Mouse (Mus musculus): ENCODE data around the gene Ccdc85b. TPM values are rescaled to one million over a fixed set of nuclear protein-coding genes. Genes with fewer than 3 reads are reported as not detected.

Ccdc85b gene
- polyA plus RNA-seq, 1 experiment from 2014 or later: 11.6 TPM

DNA sequence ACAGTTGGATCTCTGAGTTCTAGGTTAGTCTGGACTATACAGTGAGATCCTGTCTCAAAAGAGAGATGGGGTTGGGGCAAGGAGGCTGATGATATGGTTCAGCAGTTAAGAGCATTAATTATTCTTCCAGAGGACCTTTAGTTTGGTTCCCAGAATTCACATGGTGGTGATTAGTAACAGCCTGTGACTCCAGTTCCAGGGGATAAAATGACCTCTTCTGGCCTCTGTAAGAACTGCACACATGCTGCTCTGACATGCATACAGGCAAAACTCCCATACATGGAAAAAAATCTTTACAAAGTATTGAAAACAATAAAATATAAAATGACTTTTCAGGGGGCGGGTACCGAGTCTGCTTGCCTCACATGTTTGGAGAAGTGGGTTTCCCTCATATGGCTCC is 29.6 kb downstream of the Ccdc85b start:
- 65% methylated on average over 2 of the region's 2 CpGs for WGBS
- TF ChIP-seq CTCF (IDR thresholded peaks at IDR 0.05; ENCODE audit: low read depth) (peak; percentile 73), EP300 (optimal IDR thresholded peaks at IDR 0.05) (no peak)

DNA sequence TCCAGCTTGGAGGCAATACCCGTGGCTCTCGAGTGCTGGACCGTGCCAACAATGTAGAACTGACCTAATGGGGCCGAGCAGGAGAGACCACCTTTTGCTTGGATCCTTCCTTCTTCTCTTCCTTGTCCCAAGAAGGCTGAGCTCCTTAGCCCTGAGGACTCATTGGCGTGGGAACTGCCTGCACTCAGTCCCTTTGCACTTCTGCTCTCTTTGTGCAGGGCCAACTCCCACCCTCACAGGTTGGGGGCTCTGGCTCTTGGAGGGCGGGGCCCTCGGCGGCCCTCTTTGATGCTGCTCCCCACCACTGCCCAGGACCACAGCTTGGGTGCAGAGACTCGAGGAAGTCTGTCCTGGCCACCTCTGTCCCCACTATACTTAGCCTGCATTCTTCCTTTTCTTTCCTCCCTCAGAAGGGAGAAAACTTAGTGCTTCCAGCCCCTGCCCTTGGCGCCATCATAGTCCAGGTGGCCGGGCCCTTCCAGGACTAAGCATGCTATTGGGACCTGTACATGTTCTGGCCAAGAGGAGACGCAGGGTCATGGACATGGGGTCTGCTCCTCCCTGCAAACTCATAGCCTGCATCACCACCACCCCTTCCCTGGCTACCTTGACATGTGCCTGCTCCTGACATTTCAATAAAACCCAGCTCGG is 30.9 kb downstream of the Ccdc85b start:
- ATAC-seq (ENCODE audit: low FRiP score, low TSS enrichment): no peak
- H3K36me3 ChIP-seq (ENCODE audit: control insufficient read depth, insufficient read depth, low read length): peaks cover 3% of the 10 kb centered on the region
- H3K4me3 ChIP-seq (ENCODE audit: low read depth, low read length): no peak overlapping the region
- H3K9me3 ChIP-seq (ENCODE audit: control insufficient read depth, low read length): no peaks in the 10 kb centered on the region
- H3K4me1 ChIP-seq (replicated peaks; ENCODE audit: control insufficient read depth, insufficient read depth): peaks cover 10% of the 10 kb centered on the region
- 86% methylated on average over 13 of the region's 13 CpGs for WGBS
- no peak overlapping the region for H3K9ac ChIP-seq (ENCODE audit: low read length)
- TF ChIP-seq EP300 (optimal IDR thresholded peaks at IDR 0.05): no peak
- TF ChIP-seq CTCF (IDR thresholded peaks at IDR 0.05; ENCODE audit: low read depth): no peak
- no peak for DNase-seq (ENCODE audit: low spot score)
- no peak overlapping the region; the same call in 1 of the 2 replicates for H3K4me2 ChIP-seq (replicated peaks; ENCODE audit: low read depth)
- H3K27ac ChIP-seq (replicated peaks): no peak overlapping the region
- H3K27me3 ChIP-seq (ENCODE audit: control insufficient read depth, insufficient read depth, low read length): no peaks in the 10 kb centered on the region

More for the DNA sequence above, 29.6 kb downstream of the Ccdc85b start:
- Histone ChIP-seq H3K4me1 (replicated peaks; ENCODE audit: control insufficient read depth, insufficient read depth) (peaks cover 10% of the 10 kb centered on the region), H3K27me3 (ENCODE audit: control insufficient read depth, insufficient read depth, low read length) (no peaks in the 10 kb centered on the region), H3K4me3 (ENCODE audit: low read depth, low read length) (no peak overlapping the region), H3K4me2 (replicated peaks; ENCODE audit: low read depth) (no peak overlapping the region), H3K27ac (replicated peaks) (0 out of 2 replicates have a peak overlapping the region, but pooled peaks have one; percentile 35), H3K9ac (ENCODE audit: low read length) (no peak overlapping the region), H3K36me3 (ENCODE audit: control insufficient read depth, insufficient read depth, low read length) (no peaks in the 10 kb centered on the region; the same call in 1 of the 2 replicates), H3K9me3 (ENCODE audit: control insufficient read depth, low read length) (no peaks in the 10 kb centered on the region)
- ATAC-seq (ENCODE audit: low FRiP score, low TSS enrichment) (no peak), DNase-seq (ENCODE audit: low spot score) (peak; percentile 45)

DNA sequence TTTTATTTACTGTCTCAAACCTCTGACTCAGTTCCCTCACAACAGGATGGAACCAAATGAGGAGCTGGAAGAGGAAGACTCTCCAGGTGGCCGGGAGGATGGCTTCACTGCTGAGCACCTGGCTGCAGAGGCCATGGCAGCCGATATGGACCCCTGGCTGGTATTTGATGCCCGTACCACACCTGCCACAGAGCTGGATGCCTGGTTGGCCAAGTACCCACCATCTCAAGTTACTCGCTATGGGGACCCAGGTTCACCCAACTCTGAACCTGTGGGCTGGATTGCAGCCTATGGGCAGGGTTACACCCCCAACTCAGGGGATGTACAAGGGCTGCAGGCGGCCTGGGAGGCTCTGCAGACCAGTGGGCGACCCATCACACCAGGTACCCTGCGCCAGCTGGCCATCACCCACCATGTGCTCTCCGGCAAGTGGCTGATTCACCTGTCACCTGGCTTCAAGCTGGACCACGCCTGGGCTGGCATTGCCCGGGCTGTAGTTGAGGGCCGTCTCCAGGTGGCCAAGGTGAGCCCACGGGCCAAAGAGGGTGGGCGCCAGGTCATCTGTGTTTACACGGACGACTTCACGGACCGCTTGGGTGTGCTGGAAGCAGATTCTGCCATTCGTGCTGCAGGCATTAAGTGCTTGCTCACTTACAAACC is 31.7 kb downstream of the Ccdc85b start:
- no peaks in the 10 kb centered on the region for H3K9me3 ChIP-seq (ENCODE audit: control insufficient read depth, low read length)
- peaks cover 10% of the 10 kb centered on the region for H3K4me1 ChIP-seq (replicated peaks; ENCODE audit: control insufficient read depth, insufficient read depth)
- H3K4me3 ChIP-seq (ENCODE audit: low read depth, low read length): peak overlapping the region; percentile 87
- H3K36me3 ChIP-seq (ENCODE audit: control insufficient read depth, insufficient read depth, low read length): peaks cover 3% of the 10 kb centered on the region
- ATAC-seq (ENCODE audit: low FRiP score, low TSS enrichment) (no peak), DNase-seq (ENCODE audit: low spot score) (peak; percentile 25)
- peak overlapping the region; percentile 86 for H3K27ac ChIP-seq (replicated peaks)
- no peak for TF ChIP-seq CTCF (IDR thresholded peaks at IDR 0.05; ENCODE audit: low read depth)
- no peak for TF ChIP-seq EP300 (optimal IDR thresholded peaks at IDR 0.05)
- H3K4me2 ChIP-seq (replicated peaks; ENCODE audit: low read depth): peak overlapping the region; percentile 73
- H3K9ac ChIP-seq (ENCODE audit: low read length): peak overlapping the region; percentile 93
- 80% methylated on average over 18 of the region's 18 CpGs for WGBS
- no peaks in the 10 kb centered on the region for H3K27me3 ChIP-seq (ENCODE audit: control insufficient read depth, insufficient read depth, low read length)

- Histone ChIP-seq H3K9me3 (ENCODE audit: control insufficient read depth, low read length) (no peaks in the 10 kb centered on the region), H3K4me1 (replicated peaks; ENCODE audit: control insufficient read depth, insufficient read depth) (peaks cover 10% of the 10 kb centered on the region), H3K4me2 (replicated peaks; ENCODE audit: low read depth) (peak within 1 kb of the TSS; percentile 76), H3K4me3 (ENCODE audit: low read depth, low read length) (peak within 1 kb of the TSS; percentile 87), H3K9ac (ENCODE audit: low read length) (peak within 1 kb of the TSS; percentile 93), H3K27ac (replicated peaks) (peak within 1 kb of the TSS; percentile 94), H3K27me3 (ENCODE audit: control insufficient read depth, insufficient read depth, low read length) (no peaks in the 10 kb centered on the region), H3K36me3 (ENCODE audit: control insufficient read depth, insufficient read depth, low read length) (peaks cover 3% of the 10 kb centered on the region)
- ATAC-seq (ENCODE audit: low FRiP score, low TSS enrichment) (peak; percentile 88), DNase-seq (ENCODE audit: low spot score) (peak; percentile 99)
- 0% methylated on average over 59 of the region's 87 CpGs for WGBS
- TF ChIP-seq EP300 (optimal IDR thresholded peaks at IDR 0.05): no peak
- TF ChIP-seq CTCF (IDR thresholded peaks at IDR 0.05; ENCODE audit: low read depth): no peak
These were observed 32.6 kb downstream of the Ccdc85b start, which contains the start of the genes Drap1 and AI837181 for GRCm38 (mm10) chr19:5424782-5425741. Drap1 (minus strand) TSS chr19:5424979. AI837181 (plus strand) TSS chr19:5425144.

- Histone ChIP-seq H3K4me2 (replicated peaks; ENCODE audit: low read depth) (peak overlapping the region; percentile 76), H3K36me3 (ENCODE audit: control insufficient read depth, insufficient read depth, low read length) (peaks cover 3% of the 10 kb centered on the region), H3K27ac (replicated peaks) (peak overlapping the region; percentile 94), H3K9ac (ENCODE audit: low read length) (peak overlapping the region; percentile 85), H3K9me3 (ENCODE audit: control insufficient read depth, low read length) (no peaks in the 10 kb centered on the region), H3K4me1 (replicated peaks; ENCODE audit: control insufficient read depth, insufficient read depth) (peaks cover 10% of the 10 kb centered on the region), H3K27me3 (ENCODE audit: control insufficient read depth, insufficient read depth, low read length) (no peaks in the 10 kb centered on the region), H3K4me3 (ENCODE audit: low read depth, low read length) (peak overlapping the region; percentile 87)
- TF ChIP-seq EP300 (optimal IDR thresholded peaks at IDR 0.05): no peak
- peak; percentile 51 for TF ChIP-seq CTCF (IDR thresholded peaks at IDR 0.05; ENCODE audit: low read depth)
- 0% methylated on average over 37 of the region's 48 CpGs for WGBS
- DNase-seq (ENCODE audit: low spot score) (peak; percentile 83), ATAC-seq (ENCODE audit: low FRiP score, low TSS enrichment) (peak; percentile 58)
These were observed 33.5 kb downstream of the Ccdc85b start for GRCm38 (mm10) chr19:5424092-5424781.
